14 mouse cellular contexts compared by ENCODE assay signal in the genomic region with DNA sequence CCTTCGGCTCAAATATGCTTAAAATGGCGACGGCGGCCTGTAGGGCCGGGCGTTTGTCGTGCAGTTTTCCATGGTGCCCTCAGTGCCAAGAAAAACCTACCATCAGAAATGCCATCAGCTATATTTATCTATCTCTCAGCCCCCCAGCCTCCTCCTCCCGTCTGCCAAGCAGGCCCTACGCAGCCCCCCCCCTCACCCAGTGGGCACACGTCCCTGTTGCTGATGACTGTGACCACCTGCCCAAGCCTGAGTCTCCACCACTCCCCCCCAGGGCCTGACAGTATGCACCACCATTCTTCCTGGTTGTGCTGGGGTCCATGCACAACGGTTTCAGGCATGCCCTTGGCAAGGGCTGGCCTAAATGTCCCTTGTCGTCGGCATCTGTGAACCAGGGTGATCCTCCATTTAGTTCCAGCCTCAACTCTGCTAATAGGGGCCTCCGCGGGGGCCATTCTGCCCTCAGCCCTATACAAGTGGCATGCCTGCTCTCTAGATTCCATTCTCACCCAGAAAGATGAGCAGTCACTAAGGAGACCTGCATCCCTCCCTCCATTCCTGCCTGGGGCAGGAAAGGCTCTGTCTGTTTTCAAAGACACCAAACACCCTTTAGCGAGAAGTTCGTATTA. TPM values are rescaled to one million over a fixed set of nuclear protein-coding genes. Genes with fewer than 3 reads are reported as not detected.
A peak's percentile ranks its signal among the peaks of the same experiment; 100 is the strongest.
DNase-seq lines count a peak whose midpoint lies in the region; ATAC-seq and TF ChIP-seq lines count a peak whose summit lies in the region.
"Had no signal": no experiment of that assay in that cellular context is flagged by ENCODE, and none has a peak within 500 bp of the region (broad histone marks: within the 10 kb centered on the region; RNA-seq: fewer than 3 reads in every experiment).

No protein-coding gene starts in this region.

- peak overlapping the region; percentile 29 for H3K4me2 ChIP-seq in hindbrain, embryonic 14.5 days (replicated peaks)
- no peak overlapping the region for H3K4me2 ChIP-seq in hindbrain, embryonic 12.5 days (replicated peaks)
- H3K4me2 ChIP-seq in neural tube, embryonic 12.5 days (replicated peaks): no peak overlapping the region

- H3K36me3 ChIP-seq in hindbrain, embryonic 14.5 days (replicated peaks; ENCODE audit: control insufficient read depth, insufficient read depth): no peaks in the 10 kb centered on the region
- peaks cover 9% of the 10 kb centered on the region; the same call in 1 of the 2 replicates for H3K36me3 ChIP-seq in hindbrain, embryonic 12.5 days
- H3K36me3 ChIP-seq in neural tube, embryonic 12.5 days: no peaks in the 10 kb centered on the region

- H3K9ac ChIP-seq in hindbrain, embryonic 14.5 days: 0 out of 2 replicates have a peak overlapping the region, but pooled peaks have one; percentile 28
- H3K9ac ChIP-seq in hindbrain, embryonic 12.5 days: no peak overlapping the region
- no peak overlapping the region for H3K9ac ChIP-seq in neural tube, embryonic 12.5 days

- no peaks in the 10 kb centered on the region for H3K9me3 ChIP-seq in hindbrain, embryonic 14.5 days (ENCODE audit: control insufficient read depth, low read length)
- no peaks in the 10 kb centered on the region for H3K9me3 ChIP-seq in hindbrain, embryonic 12.5 days (replicated peaks)
- no peaks in the 10 kb centered on the region for H3K9me3 ChIP-seq in neural tube, embryonic 12.5 days

- peaks cover 63% of the 10 kb centered on the region for H3K27me3 ChIP-seq in hindbrain, embryonic 14.5 days (ENCODE audit: control insufficient read depth, insufficient read depth, low read length)
- H3K27me3 ChIP-seq in hindbrain, embryonic 12.5 days: peaks cover 99% of the 10 kb centered on the region
- peaks cover 92% of the 10 kb centered on the region for H3K27me3 ChIP-seq in neural tube, embryonic 12.5 days (replicated peaks)

- 54% methylated on average over 17 of the region's 17 CpGs for WGBS in hindbrain, embryonic 14.5 days
- WGBS in hindbrain, embryonic 12.5 days: 67% methylated on average over 17 of the region's 17 CpGs
- 70% methylated on average over 17 of the region's 17 CpGs for WGBS in neural tube, embryonic 12.5 days
- 70% methylated on average over 17 of the region's 17 CpGs for WGBS in olfactory bulb, adult 2 months

- H3K27ac ChIP-seq in hindbrain, embryonic 14.5 days: peak overlapping the region; percentile 18; the same call in 1 of the 2 replicates
- H3K27ac ChIP-seq in hindbrain, embryonic 12.5 days: no peak overlapping the region
- H3K27ac ChIP-seq in neural tube, embryonic 12.5 days: 0 out of 2 replicates have a peak overlapping the region, but pooled peaks have one; percentile 4
- H3K27ac ChIP-seq in olfactory bulb, adult 2 months (ENCODE audit: insufficient read depth, low read depth, low read length): peak overlapping the region; percentile 4
- H3K27ac ChIP-seq: kidney, postnatal 0 days; macrophage; stomach, postnatal 0 days had no signal

- no peak for ATAC-seq in cerebellum, adult (ENCODE audit: insufficient number of reproducible peaks, low FRiP score, low TSS enrichment)
- no peak for ATAC-seq in hindbrain, embryonic 14.5 days (ENCODE audit: low FRiP score)
- ATAC-seq in hindbrain, embryonic 12.5 days (ENCODE audit: low FRiP score): no peak
- ATAC-seq in neural tube, embryonic 12.5 days (ENCODE audit: low FRiP score, low read depth): no peak

- H3K4me3 ChIP-seq in hindbrain, embryonic 14.5 days (replicated peaks; ENCODE audit: low read length): no peak overlapping the region
- no peak overlapping the region for H3K4me3 ChIP-seq in hindbrain, embryonic 12.5 days
- H3K4me3 ChIP-seq in neural tube, embryonic 12.5 days: no peak overlapping the region
- no peak overlapping the region for H3K4me3 ChIP-seq in olfactory bulb, adult 2 months (ENCODE audit: insufficient read depth, low read depth, low read length)

- TF ChIP-seq CTCF in olfactory bulb, adult 2 months (IDR thresholded peaks at IDR 0.05; ENCODE audit: insufficient read depth, low read depth, low read length): no peak

- no peak for TF ChIP-seq POLR2A in olfactory bulb, adult 2 months (IDR thresholded peaks at IDR 0.05; ENCODE audit: insufficient read depth, low read depth, low read length)

- DNase-seq in cerebellum, adult 11-12 months: peak; percentile 60
- no peak for DNase-seq in hindbrain, embryonic 14.5 days (ENCODE audit: low spot score)
- no peak for DNase-seq in neural tube, embryonic 10.5 days (ENCODE audit: extremely low spot score, low spot score)
- DNase-seq in right cerebral cortex, postnatal 14 days: no peak
- DNase-seq: heart, postnatal 10 days; layer of hippocampus, adult 9-11 months; spleen, adult 18-20 months had no signal

- H3K4me1 ChIP-seq in hindbrain, embryonic 14.5 days (replicated peaks; ENCODE audit: control insufficient read depth, insufficient read depth, low read length): peaks cover 30% of the 10 kb centered on the region
- H3K4me1 ChIP-seq in hindbrain, embryonic 12.5 days: peaks cover 34% of the 10 kb centered on the region
- peaks cover 34% of the 10 kb centered on the region for H3K4me1 ChIP-seq in neural tube, embryonic 12.5 days
- peaks cover 20% of the 10 kb centered on the region for H3K4me1 ChIP-seq in olfactory bulb, adult 2 months (ENCODE audit: control insufficient read depth, insufficient read depth, low read length)

RNA-seq across cellular contexts. Expression of a gene that starts 35.2 kb away (rescaled TPM):
- 78.8 and 82.4 TPM in 2 replicates for polyA plus RNA-seq in hindbrain, embryonic 14.5 days (2014; fragmentation: Nextera tagmentation; extraction: Ambion mirVana)
- polyA plus RNA-seq in hindbrain, embryonic 12.5 days (2016; fragmentation: Nextera tagmentation; extraction: Ambion mirVana): 11.6 and 14.2 TPM in 2 replicates
- polyA plus RNA-seq in neural tube, embryonic 12.5 days (2016; fragmentation: Nextera tagmentation; extraction: Ambion mirVana): 8.4 and 11.2 TPM in 2 replicates
- polyA plus RNA-seq in olfactory bulb, adult 2 months (2012; ENCODE audit: insufficient read depth, insufficient read length, low replicate concordance, missing spikeins): not detected in 2 replicates

RNA-seq across cellular contexts. Expression of a gene that starts 42.2 kb away (rescaled TPM):
- polyA plus RNA-seq in hindbrain, embryonic 14.5 days (2014; fragmentation: Nextera tagmentation; extraction: Ambion mirVana): 0.55 and 0.71 TPM in 2 replicates
- 3.0 and 3.6 TPM in 2 replicates for polyA plus RNA-seq in hindbrain, embryonic 12.5 days (2016; fragmentation: Nextera tagmentation; extraction: Ambion mirVana)
- 2.5 and 2.6 TPM in 2 replicates for polyA plus RNA-seq in neural tube, embryonic 12.5 days (2016; fragmentation: Nextera tagmentation; extraction: Ambion mirVana)
- polyA plus RNA-seq in olfactory bulb, adult 2 months (2012; ENCODE audit: insufficient read depth, insufficient read length, low replicate concordance, missing spikeins): not detected in 2 replicates
- polyA plus RNA-seq: macrophage had no signal

RNA-seq across cellular contexts. Expression of a gene that starts 57.6 kb away (rescaled TPM):
- 13.5 and 14.6 TPM in 2 replicates for polyA plus RNA-seq in hindbrain, embryonic 14.5 days (2014; fragmentation: Nextera tagmentation; extraction: Ambion mirVana)
- 6.6 and 7.1 TPM in 2 replicates for polyA plus RNA-seq in hindbrain, embryonic 12.5 days (2016; fragmentation: Nextera tagmentation; extraction: Ambion mirVana)
- 6.5 and 8.3 TPM in 2 replicates for polyA plus RNA-seq in neural tube, embryonic 12.5 days (2016; fragmentation: Nextera tagmentation; extraction: Ambion mirVana)
- polyA plus RNA-seq in olfactory bulb, adult 2 months (2012; ENCODE audit: insufficient read depth, insufficient read length, low replicate concordance, missing spikeins): not detected in 2 replicates
